Mouse (Mus musculus): ENCODE data around the gene Dok4.

DNA sequence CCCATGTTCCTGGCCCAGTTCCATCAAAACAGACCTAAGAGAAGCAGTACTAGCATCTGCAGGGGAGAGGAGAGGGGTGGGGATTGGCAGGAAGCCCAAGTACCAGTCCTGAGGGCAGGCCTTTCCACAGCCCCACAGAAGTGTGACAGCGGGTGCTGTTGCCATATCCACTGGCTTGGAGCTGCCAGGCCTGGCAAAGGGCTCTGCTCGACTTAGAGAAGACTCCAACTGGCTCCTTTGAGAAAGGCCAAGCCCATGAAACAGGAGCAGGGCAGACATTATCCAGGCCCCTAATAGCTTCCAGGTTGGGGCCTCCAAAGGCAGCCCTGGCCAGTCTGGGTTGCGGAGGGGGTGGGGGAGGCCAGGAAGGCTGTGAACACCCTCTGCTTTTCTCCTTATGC is 38.6 kb upstream of the Dok4 start:
- TF ChIP-seq POLR2A (IDR thresholded peaks at IDR 0.05; ENCODE audit: low read depth, low read length): 0 out of 2 replicates have a peak, but pooled peaks have one; percentile 4
- TF ChIP-seq CTCF (IDR thresholded peaks at IDR 0.05; ENCODE audit: borderline replicate concordance, insufficient read depth, low read length): no peak

All from embryonic fibroblast, embryonic 13.5 days (primary cell).